Mouse (Mus musculus) hindbrain, postnatal 0 days (tissue): ENCODE results near the gene Sh3gl2. TPM values are rescaled to one million over a fixed set of nuclear protein-coding genes. Genes with fewer than 3 reads are reported as not detected.
A peak's percentile ranks its signal among the peaks of the same experiment; 100 is the strongest.

Experiments used
- ATAC-seq: fragments of 200-750 bp; cut with Nextera tagmentation; 2 replicates; pipeline ENCODE4 v1.8.0; 2017; ENCODE audit warnings: mild to moderate bottlenecking, moderate TSS enrichment, moderate library complexity
- DNase-seq: peaks from one replicate; pipeline ENCODE4 v3.0.0-alpha.2; 2015; ENCODE audit warnings: low spot score
- H3K27ac ChIP-seq: fragments of 300-500 bp; sonication (generic); 2 replicates; pipeline ENCODE4 v1.5.1; 2014; ENCODE audit warnings: mild to moderate bottlenecking
- H3K27me3 ChIP-seq: fragments of 300-500 bp; sonication (generic); 2 replicates; pipeline ENCODE4 v1.6.1; 2014; ENCODE audit warnings: low read length, mixed read lengths; ENCODE audit not compliant: insufficient read depth
- H3K36me3 ChIP-seq: fragments of 300-500 bp; sonication (generic); 2 replicates; pipeline ENCODE4 v1.6.1; 2014; ENCODE audit warnings: low read length, mixed read lengths; ENCODE audit not compliant: insufficient read depth
- H3K4me1 ChIP-seq: fragments of 300-500 bp; sonication (generic); 2 replicates; pipeline ENCODE4 v1.6.1; 2014; ENCODE audit warnings: antibody characterized with exemption, low read length, mixed read lengths; ENCODE audit not compliant: insufficient read depth
- H3K4me2 ChIP-seq: fragments of 300-500 bp; sonication (generic); 2 replicates; pipeline ENCODE4 v1.6.1; 2014; ENCODE audit warnings: low read depth, mild to moderate bottlenecking, low read length, moderate library complexity, mixed read lengths
- H3K4me3 ChIP-seq: fragments of 300-500 bp; sonication (generic); 2 replicates; pipeline ENCODE4 v1.5.1; 2014; ENCODE audit warnings: low read length
- H3K9ac ChIP-seq: fragments of 300-500 bp; sonication (generic); replicated peaks from 2 replicates; pipeline ENCODE4 v1.6.1; 2014; ENCODE audit warnings: mild to moderate bottlenecking, low read length, moderate library complexity, mixed read lengths
- H3K9me3 ChIP-seq: fragments of 300-500 bp; sonication (generic); 2 replicates; pipeline ENCODE4 v1.6.1; 2016; ENCODE audit warnings: low read length, mixed read lengths
- CTCF ChIP-seq: IDR thresholded peaks from 2 replicates; pipeline ENCODE4 v1.5.1; 2016; ENCODE audit warnings: antibody characterized with exemption, control low read depth, low read depth
- WGBS: fragments of 180-500 bp; shearing (Covaris S2); extraction: QIAGEN DNeasy Blood & Tissue Kit; methylation state at CpG from one replicate; pipeline ENCODE4 v1.1.7; 2014; 5-methylcytosine and 5-hydroxymethylcytosine counted together
- polyA plus RNA-seq: library from polyadenylated mRNA; unstranded; fragments of >200 nt; fragmentation: Nextera tagmentation; extraction: Ambion mirVana; gene quantifications from 2 replicates; pipeline ENCODE4 v1.2.1, GENCODE M21; 2015
- total RNA-seq: library from RNA; depleted of rRNA; stranded (reverse); fragments of >200 nt; gene quantifications from 2 replicates; pipeline ENCODE4 v1.2.3, GENCODE M21; 2014; rRNA removed

Sh3gl2 gene
- 41.9 and 44.7 TPM in 2 replicates for total RNA-seq
- 119 and 129 TPM in 2 replicates for polyA plus RNA-seq

DNA sequence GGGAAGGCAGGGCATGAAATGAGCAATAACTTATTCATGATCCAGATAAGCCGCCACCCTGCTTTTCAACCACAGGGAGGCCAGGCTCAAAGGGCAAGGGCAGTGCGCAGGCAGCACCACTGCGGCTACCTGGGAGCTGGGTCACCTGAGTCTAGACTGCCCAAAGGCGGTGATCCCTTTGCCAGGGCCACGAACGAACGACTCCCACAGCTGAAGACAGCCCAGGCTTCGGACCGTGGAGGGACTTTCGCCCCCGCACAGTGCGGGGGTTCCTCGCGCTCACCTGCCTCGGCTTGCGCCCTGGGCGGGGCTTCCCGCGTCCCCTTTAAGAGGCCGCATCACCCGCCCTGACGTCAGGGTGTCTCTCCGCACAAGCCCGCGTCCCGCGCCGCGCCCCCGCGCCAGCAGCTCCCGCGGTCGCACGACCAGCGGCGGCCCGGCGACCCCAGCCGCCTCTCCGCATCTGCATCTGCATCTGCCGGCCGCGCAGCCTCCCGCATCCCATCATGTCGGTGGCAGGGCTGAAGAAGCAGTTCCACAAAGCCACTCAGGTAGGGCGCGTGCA is at the start of gene Sh3gl2:
TSS of gene Sh3gl2 (plus strand) at position 56 of the 565 bp plus-strand sequence.
- peak within 1 kb of the TSS; percentile 91 for H3K4me2 ChIP-seq
- no peaks in the 10 kb centered on the region for H3K9me3 ChIP-seq
- H3K36me3 ChIP-seq, result no peaks in the 10 kb centered on the region
- ATAC-seq, result peak; percentile 93
- TF ChIP-seq CTCF, result peak; percentile 52
- H3K4me3 ChIP-seq, result peak within 1 kb of the TSS; percentile 79
- no peaks in the 10 kb centered on the region for H3K27me3 ChIP-seq
- peak; percentile 90 for DNase-seq
- H3K9ac ChIP-seq, result peak within 1 kb of the TSS; percentile 70
- 2% methylated on average over 48 of the region's 48 CpGs for WGBS
- H3K4me1 ChIP-seq, result peaks cover 3% of the 10 kb centered on the region
- peak within 1 kb of the TSS; percentile 86 for H3K27ac ChIP-seq

DNA sequence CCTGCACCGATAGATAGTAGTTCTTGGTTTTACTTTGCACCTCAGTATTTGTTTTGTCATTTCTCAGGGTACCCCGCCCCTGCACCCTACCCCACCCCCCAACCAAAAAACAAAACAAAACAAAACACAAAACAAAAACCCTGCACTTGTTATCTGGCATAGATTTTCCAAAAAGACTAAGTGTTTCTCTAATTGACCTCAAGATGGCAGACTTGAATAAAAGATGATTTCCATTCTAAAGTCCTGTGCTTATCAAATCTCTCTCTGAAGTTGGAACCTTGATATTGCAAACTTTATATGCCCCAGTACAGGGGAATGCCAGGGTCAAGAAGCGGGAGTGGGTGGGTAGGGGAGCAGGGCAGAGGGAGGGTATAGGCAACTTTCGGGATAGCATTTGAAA is 43.8 kb upstream of the Sh3gl2 start:
- Histone ChIP-seq H3K36me3 (no peaks in the 10 kb centered on the region), H3K9ac (no peak overlapping the region), H3K27ac (no peak overlapping the region), H3K27me3 (no peaks in the 10 kb centered on the region), H3K4me1 (no peaks in the 10 kb centered on the region), H3K9me3 (no peaks in the 10 kb centered on the region), H3K4me3 (no peak overlapping the region), H3K4me2 (no peak overlapping the region)
- ATAC-seq (no peak), DNase-seq (peak; percentile 48)
- peak; percentile 56 for TF ChIP-seq CTCF
- WGBS, result 61% methylated on average over 4 of the region's 4 CpGs

GRCm38 (mm10) chr4:85162468-85163312 is 42.2 kb upstream of the Sh3gl2 start:
- Histone ChIP-seq H3K4me1 (no peaks in the 10 kb centered on the region), H3K27ac (no peak overlapping the region), H3K27me3 (no peaks in the 10 kb centered on the region), H3K4me3 (no peak overlapping the region), H3K4me2 (peak overlapping the region; percentile 38), H3K9ac (no peak overlapping the region), H3K9me3 (no peaks in the 10 kb centered on the region), H3K36me3 (no peaks in the 10 kb centered on the region)
- DNase-seq (peak; percentile 93), ATAC-seq (peak; percentile 93)
- peak; percentile 92 for TF ChIP-seq CTCF
- 21% methylated on average over 27 of the region's 27 CpGs for WGBS

- Histone ChIP-seq H3K4me3 (no peak overlapping the region), H3K27ac (no peak overlapping the region), H3K27me3 (no peaks in the 10 kb centered on the region), H3K9ac (no peak overlapping the region), H3K4me1 (no peaks in the 10 kb centered on the region), H3K36me3 (no peaks in the 10 kb centered on the region), H3K9me3 (no peaks in the 10 kb centered on the region), H3K4me2 (no peak overlapping the region)
- WGBS, result 63% methylated on average over 2 of the region's 2 CpGs
- DNase-seq (peak; percentile 68), ATAC-seq (peak; percentile 77)
- TF ChIP-seq CTCF, result no peak
Observed at GRCm38 (mm10) chr4:85163313-85163615, 41.7 kb upstream of the Sh3gl2 start.

DNA sequence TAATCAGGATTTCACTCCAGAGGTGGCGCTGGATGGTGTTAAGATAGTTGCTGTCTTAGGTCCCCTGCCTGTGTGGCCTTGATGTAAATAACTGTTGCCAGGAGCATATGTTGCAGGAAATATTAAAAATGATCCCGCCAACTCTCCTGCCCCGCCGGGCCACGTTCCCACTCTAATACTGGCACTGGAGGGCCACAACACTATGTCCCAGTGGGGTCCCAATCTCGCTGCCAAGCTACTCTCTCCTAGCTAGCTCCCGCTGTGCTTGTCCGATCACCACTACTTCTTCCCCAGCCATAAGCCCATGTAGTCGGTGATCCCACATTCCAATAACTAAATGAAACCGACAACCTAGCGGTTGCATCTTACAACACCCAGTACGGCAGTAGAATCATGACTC is 36.9 kb upstream of the Sh3gl2 start:
- no peaks in the 10 kb centered on the region for H3K9me3 ChIP-seq
- 82% methylated on average over 12 of the region's 12 CpGs for WGBS
- no peak for ATAC-seq
- H3K4me3 ChIP-seq, result no peak overlapping the region
- H3K27ac ChIP-seq, result no peak overlapping the region
- H3K9ac ChIP-seq, result no peak overlapping the region
- TF ChIP-seq CTCF, result no peak
- H3K4me2 ChIP-seq, result no peak overlapping the region
- H3K4me1 ChIP-seq, result no peaks in the 10 kb centered on the region
- no peaks in the 10 kb centered on the region for H3K27me3 ChIP-seq
- DNase-seq, result no peak
- no peaks in the 10 kb centered on the region for H3K36me3 ChIP-seq

GRCm38 (mm10) chr4:85175466-85175865 is 29.5 kb upstream of the Sh3gl2 start:
- no peak for TF ChIP-seq CTCF
- Histone ChIP-seq H3K27ac (no peak overlapping the region), H3K4me3 (no peak overlapping the region), H3K36me3 (no peaks in the 10 kb centered on the region), H3K4me2 (no peak overlapping the region), H3K9me3 (no peaks in the 10 kb centered on the region), H3K9ac (no peak overlapping the region), H3K4me1 (no peaks in the 10 kb centered on the region), H3K27me3 (no peaks in the 10 kb centered on the region)
- DNase-seq (no peak), ATAC-seq (no peak)
- 88% methylated on average over 4 of the region's 4 CpGs for WGBS
